Mouse (Mus musculus): Measurements from ENCODE around the gene Tefm.

GRCm38 (mm10) chr11:80104407-80104806, 37.6 kb downstream of the Tefm start:
- TF ChIP-seq TCF3 (IDR thresholded peaks at IDR 0.05; ENCODE audit: insufficient read length, low read depth), result no peak
- TF ChIP-seq E2F4 (IDR thresholded peaks at IDR 0.05; ENCODE audit: insufficient read depth), result no peak
- no peak for TF ChIP-seq MYOG (IDR thresholded peaks at IDR 0.05; ENCODE audit: control insufficient read depth in 1 of 3, insufficient read depth in 1 of 3, insufficient read length in 2 of 3, low read depth in 2 of 3)
- no peak for TF ChIP-seq POLR2A (IDR thresholded peaks at IDR 0.05; ENCODE audit: insufficient read length, low read depth)
- TF ChIP-seq USF1 (IDR thresholded peaks at IDR 0.05; ENCODE audit: low read depth), result no peak
- no peak for TF ChIP-seq MAX (IDR thresholded peaks at IDR 0.05; ENCODE audit: low read depth)
- no peak for TF ChIP-seq TCF12 (IDR thresholded peaks at IDR 0.05; ENCODE audit: insufficient read depth, poor library complexity, severe bottlenecking)
- no peak for TF ChIP-seq CEBPB (IDR thresholded peaks at IDR 0.05; ENCODE audit: insufficient read depth, poor library complexity, severe bottlenecking)
- TF ChIP-seq MYOD1 (IDR thresholded peaks at IDR 0.05; ENCODE audit: control insufficient read depth in 1 of 3, insufficient read length in 2 of 3, low read depth in 2 of 3), result no peak
- TF ChIP-seq POLR2AphosphoS2 (IDR thresholded peaks at IDR 0.05; ENCODE audit: insufficient read length, low read depth), result no peak
- TF ChIP-seq SRF (IDR thresholded peaks at IDR 0.05; ENCODE audit: control insufficient read depth, insufficient read length, low read depth), result no peak

Data from myocyte (in vitro differentiated cells).